Mouse (Mus musculus) thymus, adult 2 months (tissue): ENCODE data around the gene Tppp2. TPM values are rescaled to one million over a fixed set of nuclear protein-coding genes. Genes with fewer than 3 reads are reported as not detected.

Experiments used
- DNase-seq: peaks from one replicate; pipeline ENCODE4 v3.0.0; 2021
- H3K27ac ChIP-seq: fragments of 200-500 bp; 2 replicates; pipeline ENCODE4 v1.5.1; 2012; ENCODE audit warnings: low read length, control low read depth; ENCODE audit not compliant: control insufficient read depth, insufficient read depth
- H3K27me3 ChIP-seq: fragments of 200-500 bp; 2 replicates; pipeline ENCODE4 v1.6.1; 2012; ENCODE audit warnings: mild to moderate bottlenecking, low read length, moderate library complexity, mixed read lengths; ENCODE audit not compliant: control insufficient read depth, insufficient read depth
- H3K36me3 ChIP-seq: fragments of 200-500 bp; 2 replicates; pipeline ENCODE4 v1.6.1; 2012; ENCODE audit warnings: mild to moderate bottlenecking, low read length, moderate library complexity; ENCODE audit not compliant: control insufficient read depth, insufficient read depth
- H3K4me1 ChIP-seq: fragments of 200-500 bp; replicated peaks from 2 replicates; pipeline ENCODE4 v1.6.1; 2012; ENCODE audit warnings: low read length; ENCODE audit not compliant: control insufficient read depth, insufficient read depth
- H3K4me3 ChIP-seq: fragments of 200-500 bp; 2 replicates; pipeline ENCODE4 v1.5.1; 2012; ENCODE audit warnings: mild to moderate bottlenecking, low read length, control low read depth, moderate library complexity; ENCODE audit not compliant: control insufficient read depth, insufficient read depth
- CTCF ChIP-seq: fragments of 200-500 bp; IDR thresholded peaks from 2 replicates; pipeline ENCODE4 v1.5.1; 2012; ENCODE audit warnings: mild to moderate bottlenecking, control low read depth, low read length, moderate library complexity, borderline replicate concordance; ENCODE audit not compliant: control insufficient read depth, poor library complexity, insufficient read depth; ENCODE audit errors: extremely low read depth
- POLR2A ChIP-seq: fragments of 200-500 bp; IDR thresholded peaks from 2 replicates; pipeline ENCODE4 v1.6.1; 2012; ENCODE audit warnings: mild to moderate bottlenecking, low read length, control low read depth, moderate library complexity; ENCODE audit not compliant: control insufficient read depth, poor library complexity, insufficient read depth; ENCODE audit errors: extremely low read depth
- WGBS: fragments of 180-500 bp; shearing (Covaris S2); methylation state at CpG from one replicate; pipeline ENCODE4 v1.1.7; 2018; 5-methylcytosine and 5-hydroxymethylcytosine counted together
- polyA plus RNA-seq: library from polyadenylated mRNA; depleted of rRNA; stranded (reverse); fragments of >200 nt; gene quantifications from 2 replicates; pipeline ENCODE4 v1.2.3, GENCODE M21; 2012

Tppp2 gene
- polyA plus RNA-seq, 1 experiment = not detected

- Histone ChIP-seq H3K4me3 (no peak overlapping the region), H3K27me3 (no peaks in the 10 kb centered on the region), H3K4me1 (no peaks in the 10 kb centered on the region), H3K27ac (no peak overlapping the region), H3K36me3 (no peaks in the 10 kb centered on the region)
- no peak for DNase-seq
- TF ChIP-seq POLR2A = no peak
- no peak for TF ChIP-seq CTCF
- 67% methylated on average over 7 of the region's 7 CpGs for WGBS
These were observed 13.5 kb upstream of the Tppp2 start for GRCm38 (mm10) chr14:51904706-51905105.

- DNase-seq = no peak
- no peak overlapping the region for H3K27ac ChIP-seq
- H3K4me1 ChIP-seq = no peaks in the 10 kb centered on the region
- no peak for TF ChIP-seq CTCF
- TF ChIP-seq POLR2A = no peak
- H3K36me3 ChIP-seq = no peaks in the 10 kb centered on the region
- no peak overlapping the region for H3K4me3 ChIP-seq
- WGBS = 95% methylated on average over 11 of the region's 11 CpGs
- H3K27me3 ChIP-seq = no peaks in the 10 kb centered on the region
These were observed 12.1 kb upstream of the Tppp2 start for GRCm38 (mm10) chr14:51906102-51906501.

- TF ChIP-seq CTCF = no peak
- TF ChIP-seq POLR2A = no peak
- 94% methylated on average over 10 of the region's 10 CpGs for WGBS
- Histone ChIP-seq H3K36me3 (no peaks in the 10 kb centered on the region), H3K4me3 (no peak overlapping the region), H3K27ac (no peak overlapping the region), H3K4me1 (peaks cover 17% of the 10 kb centered on the region), H3K27me3 (no peaks in the 10 kb centered on the region)
- DNase-seq = no peak
These were observed 6.9 kb upstream of the Tppp2 start for GRCm38 (mm10) chr14:51911301-51911700.

- Histone ChIP-seq H3K4me1 (peaks cover 17% of the 10 kb centered on the region), H3K27ac (peak overlapping the region; percentile 1; the same call in 1 of the 2 replicates), H3K27me3 (no peaks in the 10 kb centered on the region), H3K4me3 (peak overlapping the region; percentile 79), H3K36me3 (no peaks in the 10 kb centered on the region)
- TF ChIP-seq POLR2A (no peak), CTCF (no peak)
- WGBS = 37% methylated on average over 14 of the region's 14 CpGs
- peak; percentile 15 for DNase-seq
These were observed 5.7 kb upstream of the Tppp2 start for GRCm38 (mm10) chr14:51912391-51913061.

GRCm38 (mm10) chr14:51913062-51913959 is 4.9 kb upstream of the Tppp2 start:
- peak; percentile 96 for DNase-seq
- H3K4me3 ChIP-seq = peak overlapping the region; percentile 79
- peak overlapping the region; percentile 88 for H3K27ac ChIP-seq
- peaks cover 17% of the 10 kb centered on the region for H3K4me1 ChIP-seq
- under 1% methylated on average over 58 of the region's 58 CpGs for WGBS
- H3K27me3 ChIP-seq = no peaks in the 10 kb centered on the region
- no peaks in the 10 kb centered on the region for H3K36me3 ChIP-seq
- TF ChIP-seq CTCF (0 out of 2 replicates have a peak, but pooled peaks have one; percentile 6), POLR2A (peak; percentile 74)

GRCm38 (mm10) chr14:51913960-51914762 is 4.1 kb upstream of the Tppp2 start, which contains the start of gene Ndrg2:
Ndrg2 (minus strand) TSS chr14:51914158.
- H3K27me3 ChIP-seq = no peaks in the 10 kb centered on the region

More at GRCm38 (mm10) chr14:51913960-51914762, 4.1 kb upstream of the Tppp2 start, which contains the start of gene Ndrg2:
- H3K4me3 ChIP-seq = peak within 1 kb of the TSS; percentile 79
- WGBS = 21% methylated on average over 20 of the region's 23 CpGs
- H3K4me1 ChIP-seq = peaks cover 17% of the 10 kb centered on the region
- peak within 1 kb of the TSS; percentile 88 for H3K27ac ChIP-seq
- H3K36me3 ChIP-seq = no peaks in the 10 kb centered on the region
- peak; percentile 67 for DNase-seq
- no peak for TF ChIP-seq POLR2A
- no peak for TF ChIP-seq CTCF
